Mouse (Mus musculus): ENCODE measurements at regions not wholly inside any gene's neighbourhood (a gene's known extent, or its start where the extent isn't known, plus 50 kb on each side); places are given as distances from the start of the nearest gene placed in this dataset.

- TF ChIP-seq CTCF (conservative IDR thresholded peaks at IDR 0.05) = no peak
- Histone ChIP-seq H3K4me3 (no peak overlapping the region), H3K27ac (no peak overlapping the region)
- DNase-seq (ENCODE audit: low spot score in 2 of 2) = no peak
Observed at GRCm38 (mm10) chr3:52185351-52185750, 80.5 kb upstream of the Maml3 start.

GRCm38 (mm10) chr3:52187401-52187801 is 80.7 kb upstream of the Foxo1 start:
- TF ChIP-seq CTCF (conservative IDR thresholded peaks at IDR 0.05) = no peak
- H3K4me3 ChIP-seq = no peak overlapping the region
- DNase-seq (ENCODE audit: low spot score in 2 of 2) = no peak
- no peak overlapping the region for H3K27ac ChIP-seq

GRCm38 (mm10) chr3:52188303-52188702 is 79.8 kb upstream of the Foxo1 start:
- DNase-seq (ENCODE audit: low spot score in 2 of 2) = no peak
- Histone ChIP-seq H3K4me3 (no peak overlapping the region), H3K27ac (no peak overlapping the region)
- TF ChIP-seq CTCF (conservative IDR thresholded peaks at IDR 0.05) = no peak

GRCm38 (mm10) chr3:52189016-52189415 is 79.1 kb upstream of the Foxo1 start:
- H3K27ac ChIP-seq = no peak overlapping the region
- no peak for TF ChIP-seq CTCF (conservative IDR thresholded peaks at IDR 0.05)
- no peak for DNase-seq (ENCODE audit: low spot score in 2 of 2)
- H3K4me3 ChIP-seq = no peak overlapping the region

- no peak for TF ChIP-seq CTCF (conservative IDR thresholded peaks at IDR 0.05)
- Histone ChIP-seq H3K27ac (no peak overlapping the region), H3K4me3 (no peak overlapping the region)
- DNase-seq (ENCODE audit: low spot score in 2 of 2) = no peak
Observed at GRCm38 (mm10) chr3:52190021-52190420, 78.1 kb upstream of the Foxo1 start.

- Histone ChIP-seq H3K27ac (no peak overlapping the region), H3K4me3 (no peak overlapping the region)
- DNase-seq (ENCODE audit: low spot score in 2 of 2) = no peak
- no peak for TF ChIP-seq CTCF (conservative IDR thresholded peaks at IDR 0.05)
Observed at GRCm38 (mm10) chr3:52193026-52193425, 75.1 kb upstream of the Foxo1 start.

GRCm38 (mm10) chr3:52194216-52194615 is 73.9 kb upstream of the Foxo1 start:
- no peak overlapping the region for H3K4me3 ChIP-seq
- H3K27ac ChIP-seq = no peak overlapping the region
- DNase-seq (ENCODE audit: low spot score in 2 of 2) = no peak
- no peak for TF ChIP-seq CTCF (conservative IDR thresholded peaks at IDR 0.05)

- peak overlapping the region; percentile 79; the same call in 1 of the 2 replicates for H3K27ac ChIP-seq
- TF ChIP-seq CTCF (conservative IDR thresholded peaks at IDR 0.05) = no peak
- DNase-seq (ENCODE audit: low spot score in 2 of 2) = no peak
- H3K4me3 ChIP-seq = no peak overlapping the region
Observed at GRCm38 (mm10) chr3:52195486-52195885, 72.7 kb upstream of the Foxo1 start.

- TF ChIP-seq CTCF (conservative IDR thresholded peaks at IDR 0.05) = peak; percentile 95
Observed at GRCm38 (mm10) chr3:52196047-52196935, 71.8 kb upstream of the Foxo1 start.

GRCm38 (mm10) chr3:52196936-52197246 is 71.2 kb upstream of the Foxo1 start:
- DNase-seq (ENCODE audit: low spot score in 2 of 2) = no peak
- Histone ChIP-seq H3K4me3 (no peak overlapping the region), H3K27ac (peak overlapping the region; percentile 79)
- no peak for TF ChIP-seq CTCF (conservative IDR thresholded peaks at IDR 0.05)

More at GRCm38 (mm10) chr3:52196047-52196935, 71.8 kb upstream of the Foxo1 start:
- Histone ChIP-seq H3K4me3 (peak overlapping the region; percentile 60), H3K27ac (peak overlapping the region; percentile 79)
- DNase-seq (ENCODE audit: low spot score in 2 of 2) = peak; percentile 51 to 81

- peak; percentile 64 to 66 for DNase-seq (ENCODE audit: low spot score in 2 of 2)
- Histone ChIP-seq H3K27ac (peak overlapping the region; percentile 89), H3K4me3 (peak overlapping the region; percentile 47)
- TF ChIP-seq CTCF (conservative IDR thresholded peaks at IDR 0.05) = no peak
Observed at GRCm38 (mm10) chr3:52197982-52198750, 70.0 kb upstream of the Foxo1 start.

- DNase-seq (ENCODE audit: low spot score in 2 of 2) = no peak
- Histone ChIP-seq H3K27ac (no peak overlapping the region), H3K4me3 (peak overlapping the region; percentile 47; the same call in 1 of the 2 replicates)
- TF ChIP-seq CTCF (conservative IDR thresholded peaks at IDR 0.05) = peak; percentile 51
Observed at GRCm38 (mm10) chr3:52198751-52199738, 69.1 kb upstream of the Foxo1 start.
